Mouse (Mus musculus): ENCODE data around the gene Mcf2l.

DNA sequence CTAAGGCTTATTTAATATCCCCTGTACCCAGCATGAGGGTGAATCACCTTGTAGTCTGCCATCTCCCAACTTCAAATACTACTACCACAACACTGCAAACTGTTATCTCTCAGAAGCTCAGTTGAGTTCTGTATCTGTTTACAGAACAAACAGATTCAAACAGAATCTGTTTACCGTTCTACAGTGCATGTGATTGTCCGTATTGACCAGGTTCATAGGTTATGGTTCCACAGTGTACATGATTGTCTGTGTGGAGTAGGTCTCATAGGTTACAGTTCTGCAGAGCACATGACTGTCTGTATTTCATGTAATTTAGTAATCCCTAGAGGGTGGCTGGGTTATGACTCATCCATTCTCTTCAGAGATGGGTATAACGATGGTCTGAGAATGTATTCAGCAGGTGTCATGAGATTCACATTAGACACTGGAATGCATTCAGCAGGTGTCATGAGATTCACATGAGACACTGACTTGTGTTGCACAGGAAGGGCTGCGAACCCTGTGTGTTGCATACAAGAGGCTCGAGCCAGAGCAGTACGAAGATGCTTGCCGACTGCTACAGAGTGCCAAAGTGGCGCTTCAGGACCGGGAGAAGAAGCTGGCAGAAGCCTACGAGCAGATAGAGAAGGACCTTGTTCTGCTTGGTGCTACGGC is 31.1 kb upstream of the Mcf2l start:
- TF ChIP-seq POLR2A (IDR thresholded peaks at IDR 0.05; ENCODE audit: control insufficient read depth, extremely low read depth, insufficient read depth, low read length, poor library complexity) (no peak), CTCF (IDR thresholded peaks at IDR 0.05; ENCODE audit: borderline replicate concordance, control insufficient read depth, extremely low read depth, insufficient read depth, low read length, poor library complexity) (no peak)

Measured in thymus, adult 2 months (tissue).